Mouse (Mus musculus) spleen, adult 2 months (tissue): ENCODE data around the gene Disp1.

Source experiments
- CTCF ChIP-seq: fragments of 200-500 bp; IDR thresholded peaks from 2 replicates; pipeline ENCODE4 v1.5.1; 2011; ENCODE audit warnings: mild to moderate bottlenecking, inconsistent platforms; ENCODE audit not compliant: insufficient read depth, insufficient read length, insufficient replicate concordance; ENCODE audit errors: extremely low read depth
- POLR2A ChIP-seq: fragments of 200-500 bp; IDR thresholded peaks from 2 replicates; pipeline ENCODE4 v1.6.1; 2011; ENCODE audit warnings: low read depth, low read length, inconsistent platforms

- TF ChIP-seq POLR2A (no peak), CTCF (no peak)
Measured at GRCm38 (mm10) chr1:183182641-183183414, 38.5 kb downstream of the Disp1 start.
